Mouse (Mus musculus) neural tube, embryonic 14.5 days (tissue): ENCODE data around the gene Nr1h3. TPM values are rescaled to one million over a fixed set of nuclear protein-coding genes. Genes with fewer than 3 reads are reported as not detected.

Experiments
- ATAC-seq: fragments of 200-750 bp; cut with Nextera tagmentation; 2 replicates; pipeline ENCODE4 v1.8.0; 2017; ENCODE audit warnings: low read depth, mild to moderate bottlenecking, moderate TSS enrichment, moderate library complexity
- H3K27ac ChIP-seq: fragments of 300-500 bp; sonication (generic); 2 replicates; pipeline ENCODE4 v1.5.1; 2014; ENCODE audit warnings: low read depth, mild to moderate bottlenecking, control low read depth, low read length, moderate library complexity, mixed read lengths
- H3K27me3 ChIP-seq: fragments of 300-500 bp; sonication (generic); 2 replicates; pipeline ENCODE4 v1.6.1; 2014; ENCODE audit warnings: low read length; ENCODE audit not compliant: control insufficient read depth, insufficient read depth
- H3K36me3 ChIP-seq: fragments of 300-500 bp; sonication (generic); 2 replicates; pipeline ENCODE4 v1.6.1; 2014; ENCODE audit warnings: low read length, mixed read lengths; ENCODE audit not compliant: control insufficient read depth, insufficient read depth
- H3K4me1 ChIP-seq: fragments of 300-500 bp; sonication (generic); 2 replicates; pipeline ENCODE4 v1.6.1; 2014; ENCODE audit warnings: low read length; ENCODE audit not compliant: control insufficient read depth, insufficient read depth
- H3K4me2 ChIP-seq: fragments of 300-500 bp; sonication (generic); 2 replicates; pipeline ENCODE4 v1.6.1; 2014; ENCODE audit warnings: mild to moderate bottlenecking, low read depth, low read length, control low read depth
- H3K4me3 ChIP-seq: fragments of 300-500 bp; sonication (generic); 2 replicates; pipeline ENCODE4 v1.5.1; 2014; ENCODE audit warnings: low read depth, low read length, control low read depth, mixed read lengths
- H3K9ac ChIP-seq: fragments of 300-500 bp; sonication (generic); replicated peaks from 2 replicates; pipeline ENCODE4 v1.6.1; 2014; ENCODE audit warnings: low read depth, mild to moderate bottlenecking, control low read depth, low read length, mixed read lengths
- H3K9me3 ChIP-seq: fragments of 300-500 bp; sonication (generic); 2 replicates; pipeline ENCODE4 v1.6.1; 2016; ENCODE audit warnings: low read length; ENCODE audit not compliant: control insufficient read depth
- WGBS: fragments of 180-500 bp; shearing (Covaris S2); extraction: QIAGEN DNeasy Blood & Tissue Kit; methylation state at CpG from one replicate; pipeline ENCODE4 v1.1.7; 2014; 5-methylcytosine and 5-hydroxymethylcytosine counted together
- polyA plus RNA-seq: library from polyadenylated mRNA; unstranded; fragments of >200 nt; fragmentation: Nextera tagmentation; extraction: Ambion mirVana; gene quantifications from 2 replicates; pipeline ENCODE4 v1.2.1, GENCODE M21; 2014

Nr1h3 gene
- polyA plus RNA-seq, 1 experiment from 2014 or later, result 1.7 TPM

GRCm38 (mm10) chr2:91139311-91139710 is 63.3 kb downstream of the Nr1h3 start:
- H3K4me3 ChIP-seq, result no peak overlapping the region
- no peak overlapping the region for H3K9ac ChIP-seq
- no peak for ATAC-seq
- 69% methylated on average over 5 of the region's 5 CpGs for WGBS
- no peaks in the 10 kb centered on the region for H3K27me3 ChIP-seq
- H3K9me3 ChIP-seq, result no peaks in the 10 kb centered on the region
- H3K4me1 ChIP-seq, result no peaks in the 10 kb centered on the region
- H3K36me3 ChIP-seq, result peaks cover 50% of the 10 kb centered on the region
- H3K4me2 ChIP-seq, result no peak overlapping the region
- no peak overlapping the region for H3K27ac ChIP-seq

- 87% methylated on average over 6 of the region's 6 CpGs for WGBS
- ATAC-seq, result no peak
- Histone ChIP-seq H3K4me1 (no peaks in the 10 kb centered on the region), H3K9me3 (no peaks in the 10 kb centered on the region), H3K4me2 (no peak overlapping the region), H3K27ac (no peak overlapping the region), H3K36me3 (peaks cover 34% of the 10 kb centered on the region), H3K4me3 (no peak overlapping the region), H3K27me3 (no peaks in the 10 kb centered on the region), H3K9ac (no peak overlapping the region)
Measured at GRCm38 (mm10) chr2:91137481-91137880, 65.2 kb downstream of the Nr1h3 start.

- ATAC-seq, result no peak
- no peaks in the 10 kb centered on the region for H3K27me3 ChIP-seq
- H3K4me3 ChIP-seq, result no peak overlapping the region
- WGBS, result 83% methylated on average over 11 of the region's 11 CpGs
- H3K9ac ChIP-seq, result no peak overlapping the region
- H3K27ac ChIP-seq, result no peak overlapping the region
- no peaks in the 10 kb centered on the region for H3K4me1 ChIP-seq
- peaks cover 31% of the 10 kb centered on the region for H3K36me3 ChIP-seq
- no peaks in the 10 kb centered on the region for H3K9me3 ChIP-seq
- H3K4me2 ChIP-seq, result no peak overlapping the region
Measured at GRCm38 (mm10) chr2:91136513-91137412, 65.9 kb downstream of the Nr1h3 start.

Other genes starting within 250 kb of the Nr1h3 start
- 0.37 and 1.2 TPM in 2 replicates for gene Rapsn, start 167.2 kb downstream of the Nr1h3 start, polyA plus RNA-seq
- gene Psmc3, start 148.8 kb downstream of the Nr1h3 start, polyA plus RNA-seq, result 245 and 251 TPM in 2 replicates
- gene Slc39a13, start 132.4 kb downstream of the Nr1h3 start, polyA plus RNA-seq, result 29.2 and 32.3 TPM in 2 replicates
- gene Spi1, start 120.4 kb downstream of the Nr1h3 start, polyA plus RNA-seq, result 1.7 and 3.3 TPM in 2 replicates
- gene Mybpc3, start 84.7 kb downstream of the Nr1h3 start, polyA plus RNA-seq, result not detected in 2 replicates
- 61.4 and 64.5 TPM in 2 replicates for gene Madd, start 19.0 kb downstream of the Nr1h3 start, polyA plus RNA-seq
- gene Acp2, start 51 bp upstream of the Nr1h3 start, polyA plus RNA-seq, result 43.2 and 45.9 TPM in 2 replicates
- 12.9 and 13.5 TPM in 2 replicates for gene Ddb2, start 34.1 kb upstream of the Nr1h3 start, polyA plus RNA-seq
- gene Pacsin3, start 53.1 kb upstream of the Nr1h3 start, polyA plus RNA-seq, result 11.7 and 13.1 TPM in 2 replicates
- gene Arfgap2, start 62.1 kb upstream of the Nr1h3 start, polyA plus RNA-seq, result 52.9 and 68.8 TPM in 2 replicates
- gene 1110051M20Rik, start 241.9 kb upstream of the Nr1h3 start, polyA plus RNA-seq, result 149 and 163 TPM in 2 replicates